Mouse (Mus musculus) hindbrain, embryonic 11.5 days (tissue): ENCODE results near the gene BC035044. TPM values are rescaled to one million over a fixed set of nuclear protein-coding genes. Genes with fewer than 3 reads are reported as not detected.
"Not testable (repeated sequence)": the region's sequence is repeated elsewhere in the genome, so short reads cannot be mapped to it uniquely, and the experiment has no call there.

Source experiments
- ATAC-seq: fragments of 200-750 bp; cut with Nextera tagmentation; 2 replicates; pipeline ENCODE4 v1.8.0; 2017; ENCODE audit warnings: mild to moderate bottlenecking, moderate TSS enrichment, moderate library complexity; ENCODE audit not compliant: low FRiP score
- DNase-seq: peaks from one replicate; pipeline ENCODE4 v3.0.0-alpha.2; 2015; ENCODE audit warnings: low spot score
- H3K27ac ChIP-seq: fragments of 300-500 bp; sonication (generic); 2 replicates; pipeline ENCODE4 v1.5.1; 2014; ENCODE audit warnings: mild to moderate bottlenecking, low read depth, low read length
- H3K27me3 ChIP-seq: fragments of 300-500 bp; sonication (generic); 2 replicates; pipeline ENCODE4 v1.6.1; 2014; ENCODE audit warnings: mild to moderate bottlenecking, low read length, moderate library complexity, mixed read lengths; ENCODE audit not compliant: control insufficient read depth, insufficient read depth
- H3K36me3 ChIP-seq: fragments of 300-500 bp; sonication (generic); 2 replicates; pipeline ENCODE4 v1.6.1; 2014; ENCODE audit warnings: mild to moderate bottlenecking, low read length, moderate library complexity, mixed read lengths; ENCODE audit not compliant: control insufficient read depth, insufficient read depth
- H3K4me1 ChIP-seq: fragments of 300-500 bp; sonication (generic); replicated peaks from 2 replicates; pipeline ENCODE4 v1.6.1; 2014; ENCODE audit warnings: low read length, mixed read lengths; ENCODE audit not compliant: control insufficient read depth, insufficient read depth
- H3K4me2 ChIP-seq: fragments of 300-500 bp; sonication (generic); replicated peaks from 2 replicates; pipeline ENCODE4 v1.6.1; 2014; ENCODE audit warnings: mild to moderate bottlenecking, low read depth, low read length
- H3K4me3 ChIP-seq: fragments of 300-500 bp; sonication (generic); 2 replicates; pipeline ENCODE4 v1.5.1; 2014; ENCODE audit warnings: low read depth, low read length
- H3K9ac ChIP-seq: fragments of 300-500 bp; sonication (generic); 2 replicates; pipeline ENCODE4 v1.6.1; 2014; ENCODE audit warnings: low read depth, low read length
- H3K9me3 ChIP-seq: fragments of 300-500 bp; sonication (generic); 2 replicates; pipeline ENCODE4 v1.6.1; 2016; ENCODE audit warnings: low read length; ENCODE audit not compliant: control insufficient read depth
- WGBS: fragments of 180-500 bp; shearing (Covaris S2); extraction: QIAGEN DNeasy Blood & Tissue Kit; methylation state at CpG from one replicate; pipeline ENCODE4 v1.1.7; 2014; 5-methylcytosine and 5-hydroxymethylcytosine counted together
- polyA plus RNA-seq: library from polyadenylated mRNA; unstranded; fragments of >200 nt; fragmentation: Nextera tagmentation; extraction: Ambion mirVana; gene quantifications from 2 replicates; pipeline ENCODE4 v1.2.1, GENCODE M21; 2014

BC035044 gene
- polyA plus RNA-seq, 1 experiment from 2014 or later: 0.80 TPM

DNA sequence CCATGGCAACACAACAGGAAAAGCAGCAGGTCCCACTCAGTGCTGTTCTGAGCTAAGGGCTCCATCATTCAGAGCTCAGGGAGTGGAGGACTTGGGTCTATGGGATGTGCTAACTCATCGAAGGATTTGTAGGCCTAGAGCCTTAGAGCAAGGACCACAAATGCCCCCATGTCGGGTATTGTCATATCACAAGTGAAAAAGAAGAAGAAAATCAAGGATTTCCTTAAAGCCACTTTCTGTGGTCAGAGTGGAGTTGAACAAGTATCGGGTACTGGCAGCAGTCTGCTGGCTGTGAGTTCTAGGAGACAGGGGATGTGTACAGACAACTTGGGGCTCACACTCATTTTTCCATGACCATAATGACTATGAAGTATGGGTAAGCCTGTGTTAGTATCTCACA lies 64.1 kb downstream of the BC035044 start:
- 93% methylated on average over 3 of the region's 3 CpGs for WGBS
- Histone ChIP-seq H3K4me3 (no peak overlapping the region), H3K27me3 (no peaks in the 10 kb centered on the region), H3K9ac (no peak overlapping the region), H3K4me2 (no peak overlapping the region), H3K36me3 (no peaks in the 10 kb centered on the region), H3K27ac (no peak overlapping the region), H3K4me1 (no peaks in the 10 kb centered on the region), H3K9me3 (no peaks in the 10 kb centered on the region)
- no peak for DNase-seq
- no peak for ATAC-seq

DNA sequence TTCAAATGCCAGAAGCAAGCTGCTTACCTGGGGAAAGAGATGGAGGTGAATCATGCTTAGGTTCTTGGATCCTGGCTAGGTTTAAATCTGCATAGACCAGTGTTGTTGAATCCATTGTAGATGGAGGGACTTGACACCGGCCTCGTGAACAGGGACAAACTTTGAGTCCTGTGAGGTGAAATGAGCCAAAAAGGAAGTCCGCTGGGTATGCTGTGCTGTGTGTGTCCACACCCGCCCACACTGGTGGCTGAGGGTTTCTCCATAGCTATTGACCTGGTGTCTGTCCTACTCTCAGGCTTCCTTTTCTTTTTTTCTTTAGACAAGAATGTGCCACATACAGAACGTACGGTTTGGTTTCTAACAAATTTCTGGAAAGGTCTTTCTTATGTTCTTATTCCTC lies 64.8 kb downstream of the BC035044 start, which contains the start of the genes Gm44511 and Klrb1b:
TSS of gene Gm44511 (minus strand) at position 184 of the 400 bp plus-strand sequence.
TSS of gene Klrb1b (minus strand) at position 200 of the 400 bp plus-strand sequence.
- no peaks in the 10 kb centered on the region for H3K9me3 ChIP-seq
- WGBS: 94% methylated on average over 6 of the region's 6 CpGs
- no peaks in the 10 kb centered on the region for H3K4me1 ChIP-seq
- ATAC-seq: no peak
- no peak within 1 kb of the TSS for H3K4me2 ChIP-seq
- H3K36me3 ChIP-seq: no peaks in the 10 kb centered on the region
- H3K9ac ChIP-seq: no peak within 1 kb of the TSS
- DNase-seq: no peak
- H3K27ac ChIP-seq: no peak within 1 kb of the TSS
- no peak within 1 kb of the TSS for H3K4me3 ChIP-seq
- H3K27me3 ChIP-seq: no peaks in the 10 kb centered on the region

DNA sequence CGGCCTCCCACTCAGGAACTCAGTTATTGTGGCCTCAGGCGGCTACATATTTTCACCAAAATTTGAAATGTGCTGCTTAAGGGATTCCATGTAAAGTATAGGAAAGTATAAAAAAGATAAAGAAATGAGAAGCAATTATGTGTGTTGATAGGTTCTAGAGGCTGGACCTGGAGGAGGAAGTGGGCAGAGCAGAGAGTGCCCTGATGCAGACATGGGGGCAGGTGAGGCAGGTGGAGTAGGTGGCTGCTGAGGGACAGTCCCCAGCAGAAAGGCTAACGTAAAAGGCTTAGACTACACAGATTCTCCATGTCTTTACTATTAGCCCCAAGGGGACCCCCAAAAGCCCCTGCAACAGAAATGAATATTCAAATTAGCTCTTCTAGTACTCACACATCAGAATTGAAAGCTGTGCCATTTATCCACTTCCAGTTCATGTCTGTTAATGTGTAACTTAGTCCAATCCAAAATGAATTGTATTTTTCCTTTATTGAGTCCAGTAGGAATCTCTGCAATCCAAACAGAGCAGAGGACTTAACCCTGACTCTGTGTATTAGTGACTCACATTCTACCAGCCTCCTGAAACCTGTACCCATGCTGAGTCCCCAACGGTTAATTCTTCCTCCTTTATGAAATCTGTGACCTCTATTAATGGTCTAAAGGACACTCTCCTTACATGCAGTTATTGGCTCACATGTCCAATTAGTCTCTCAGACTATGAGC lies 72.7 kb downstream of the BC035044 start:
- H3K9ac ChIP-seq: no peak overlapping the region
- no peaks in the 10 kb centered on the region for H3K4me1 ChIP-seq
- H3K4me3 ChIP-seq: no peak overlapping the region
- no peaks in the 10 kb centered on the region for H3K9me3 ChIP-seq
- 78% methylated on average over 4 of the region's 4 CpGs for WGBS
- no peaks in the 10 kb centered on the region for H3K27me3 ChIP-seq
- no peak overlapping the region for H3K4me2 ChIP-seq
- DNase-seq (no peak), ATAC-seq (no peak)
- H3K27ac ChIP-seq: no peak overlapping the region
- no peaks in the 10 kb centered on the region for H3K36me3 ChIP-seq

DNA sequence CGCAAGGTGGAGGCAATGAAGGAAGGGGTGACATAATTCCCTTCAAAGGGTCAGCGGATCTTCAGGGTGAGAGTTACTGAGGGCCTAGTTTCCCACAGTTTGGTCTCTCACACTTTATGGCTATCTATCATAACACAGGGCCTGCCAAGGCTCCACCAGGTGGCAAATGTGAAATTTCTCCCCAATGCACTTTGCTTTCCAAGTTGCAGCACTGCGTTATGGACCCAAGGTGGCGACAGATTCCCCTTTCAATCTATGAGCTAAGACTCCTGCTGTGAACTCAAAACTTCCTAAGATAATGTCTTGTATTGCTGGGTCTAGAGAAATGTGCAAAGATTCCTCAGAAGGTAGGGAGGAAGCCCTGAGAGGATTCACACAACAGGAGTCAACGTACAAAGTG lies 82.4 kb downstream of the BC035044 start:
- DNase-seq: peak; percentile 14
- no peaks in the 10 kb centered on the region for H3K4me1 ChIP-seq
- no peak overlapping the region for H3K27ac ChIP-seq
- no peak overlapping the region for H3K4me3 ChIP-seq
- WGBS: 86% methylated on average over 5 of the region's 5 CpGs
- no peak overlapping the region for H3K9ac ChIP-seq
- H3K27me3 ChIP-seq: no peaks in the 10 kb centered on the region
- H3K36me3 ChIP-seq: no peaks in the 10 kb centered on the region
- H3K4me2 ChIP-seq: no peak overlapping the region
- H3K9me3 ChIP-seq: no peaks in the 10 kb centered on the region
- no peak for ATAC-seq

DNA sequence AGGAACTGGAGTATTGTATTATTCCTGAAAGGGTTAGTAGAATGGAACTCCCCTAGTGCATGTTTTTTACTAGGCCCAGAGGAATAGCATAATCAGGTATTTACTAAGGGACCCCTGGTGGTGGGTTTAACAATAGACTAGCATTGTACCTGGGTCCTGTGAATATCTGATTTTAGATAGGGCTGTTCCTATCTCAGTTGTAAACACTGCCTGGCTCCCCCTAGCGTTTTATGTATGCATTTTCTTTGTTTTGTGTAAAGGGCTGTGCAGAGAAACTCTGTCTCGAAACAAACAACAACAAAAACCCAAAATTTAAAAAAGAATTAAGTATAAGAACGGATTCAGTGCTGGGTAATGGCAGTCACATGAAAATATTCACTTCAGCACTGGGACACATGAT lies 83.9 kb downstream of the BC035044 start:
- Histone ChIP-seq H3K36me3 (no peaks in the 10 kb centered on the region), H3K9ac (no peak overlapping the region), H3K27me3 (no peaks in the 10 kb centered on the region), H3K4me3 (no peak overlapping the region), H3K4me2 (no peak overlapping the region), H3K27ac (no peak overlapping the region), H3K4me1 (no peaks in the 10 kb centered on the region), H3K9me3 (no peaks in the 10 kb centered on the region)
- no peak for ATAC-seq
- DNase-seq: no peak
- WGBS: 67% methylated on average over 3 of the region's 3 CpGs

DNA sequence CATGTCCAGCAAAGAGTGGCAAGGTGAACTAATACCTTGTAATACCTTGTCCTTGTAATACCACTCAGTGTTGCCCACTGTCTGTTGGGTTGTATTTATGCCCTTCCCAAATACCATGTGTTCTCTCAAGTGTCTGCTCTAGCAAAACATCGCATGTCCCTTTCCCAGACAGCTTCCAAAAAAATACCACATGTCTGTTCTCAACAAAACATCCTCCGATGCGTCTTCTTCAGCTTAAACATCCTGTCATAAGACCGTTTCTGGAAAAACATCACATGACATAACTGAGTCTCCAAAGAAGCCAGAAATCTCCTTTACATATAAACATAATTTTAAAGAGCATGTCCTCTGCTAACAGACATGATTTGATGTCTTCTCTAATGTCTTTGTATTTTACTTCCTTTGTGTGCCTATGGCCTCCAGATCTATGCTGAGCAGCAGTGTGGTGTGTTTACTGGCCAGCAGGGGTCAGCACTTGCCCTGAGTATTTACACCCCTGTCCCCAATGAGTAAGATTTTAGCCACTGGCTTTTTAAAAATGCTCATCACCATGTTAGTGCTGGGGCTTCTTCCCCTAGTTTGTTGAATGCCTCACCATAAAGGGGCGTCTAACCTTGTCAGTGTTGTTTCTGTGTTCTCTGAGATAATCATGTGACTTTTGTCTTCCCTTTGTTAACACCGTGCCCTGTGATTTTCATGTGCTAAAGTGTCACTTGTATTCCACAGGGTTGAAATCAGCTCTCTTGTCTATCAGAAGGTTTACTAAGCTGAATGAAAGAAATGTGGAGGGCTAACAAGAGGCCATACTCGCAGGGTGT lies 85.9 kb downstream of the BC035044 start:
- peak; percentile 49; the same call in 1 of the 2 replicates for ATAC-seq
- 73% methylated on average over 7 of the region's 7 CpGs for WGBS

DNA sequence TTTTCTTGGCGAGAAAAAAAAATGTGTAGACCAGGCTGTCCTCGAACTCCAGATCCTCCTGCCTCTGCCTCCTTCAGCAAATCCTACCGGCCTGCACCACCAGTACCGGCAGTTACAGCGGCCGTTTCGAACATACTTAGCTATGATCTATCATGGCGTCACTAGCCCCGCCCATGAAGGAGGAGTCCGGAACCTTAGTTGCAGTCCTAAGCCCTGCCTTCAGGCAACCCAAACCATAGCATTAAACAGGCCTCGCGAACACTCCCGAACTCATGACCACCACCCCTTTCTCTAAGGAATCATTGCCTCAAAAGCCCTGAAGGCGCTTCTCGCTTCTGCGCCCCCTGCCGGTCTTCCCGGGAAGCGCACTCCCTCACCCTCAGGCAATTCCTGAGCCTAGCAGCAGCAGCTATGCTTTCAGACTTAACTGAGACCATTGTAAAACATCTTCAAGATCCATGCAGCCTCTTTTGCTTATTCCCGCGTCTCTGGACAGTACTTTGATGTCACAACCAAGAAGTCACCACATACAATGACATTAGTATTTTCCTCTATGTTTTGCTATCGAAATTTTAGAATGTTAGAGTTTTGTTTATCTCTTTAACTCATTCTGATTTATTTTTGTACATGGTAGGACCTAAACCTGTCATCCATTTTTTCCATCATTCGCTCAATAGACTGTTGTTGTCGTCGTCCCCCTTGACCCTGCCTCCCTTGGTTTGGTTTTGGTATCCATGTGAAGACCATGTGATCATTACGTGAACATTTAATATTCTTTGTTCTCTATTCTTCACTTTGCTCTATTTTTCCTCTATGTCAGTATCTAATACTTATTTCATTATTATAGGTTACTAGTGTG lies 87.7 kb downstream of the BC035044 start:
- Histone ChIP-seq H3K4me1 (no peaks in the 10 kb centered on the region), H3K27ac (no peak overlapping the region), H3K4me2 (peak overlapping the region; percentile 49), H3K9me3 (no peaks in the 10 kb centered on the region), H3K27me3 (no peaks in the 10 kb centered on the region), H3K9ac (peak overlapping the region; percentile 62; the same call in 1 of the 2 replicates), H3K36me3 (no peaks in the 10 kb centered on the region), H3K4me3 (peak overlapping the region; percentile 40)
- peak; percentile 91 for ATAC-seq
- 6% methylated on average over 26 of the region's 26 CpGs for WGBS
- DNase-seq: peak; percentile 99

More for the DNA sequence above, 85.9 kb downstream of the BC035044 start:
- peak; percentile 77 for DNase-seq
- not testable (repeated sequence) for H3K4me1 ChIP-seq, H3K36me3 ChIP-seq, H3K4me3 ChIP-seq, H3K27ac ChIP-seq, H3K9me3 ChIP-seq, H3K27me3 ChIP-seq, H3K9ac ChIP-seq, H3K4me2 ChIP-seq

DNA sequence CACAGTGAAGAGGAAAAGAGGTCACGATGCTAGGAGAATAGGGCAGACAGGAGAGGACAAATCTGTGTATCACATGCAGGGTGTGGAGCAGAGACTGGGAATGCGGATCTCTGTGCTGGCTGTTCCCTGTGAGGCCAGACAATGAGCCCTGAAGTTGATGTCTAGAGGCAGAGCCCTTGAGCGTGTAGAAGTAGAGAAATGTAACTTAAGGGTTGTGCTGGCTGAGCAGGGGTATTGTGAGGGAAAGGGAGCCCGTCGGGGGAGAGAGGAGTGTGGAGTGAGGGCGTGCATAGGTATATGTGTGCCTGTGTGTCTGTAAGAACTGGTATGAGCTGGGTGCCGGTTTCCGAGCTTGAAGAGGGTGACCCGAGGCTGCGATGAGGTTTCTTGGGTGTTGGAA lies 88.4 kb downstream of the BC035044 start:
- peak overlapping the region; percentile 40 for H3K4me3 ChIP-seq
- H3K4me1 ChIP-seq: no peaks in the 10 kb centered on the region
- 13% methylated on average over 10 of the region's 10 CpGs for WGBS
- H3K4me2 ChIP-seq: peak overlapping the region; percentile 49
- no peak overlapping the region for H3K27ac ChIP-seq
- H3K36me3 ChIP-seq: no peaks in the 10 kb centered on the region
- DNase-seq (no peak), ATAC-seq (peak; percentile 50)
- H3K9me3 ChIP-seq: no peaks in the 10 kb centered on the region
- peak overlapping the region; percentile 62 for H3K9ac ChIP-seq
- H3K27me3 ChIP-seq: no peaks in the 10 kb centered on the region
